In genomic region chr12:108613081-108613480, GRCm38 (mm10) we compare ENCODE assay signal across 8 mouse cellular contexts. TPM values are rescaled to one million over a fixed set of nuclear protein-coding genes. Genes with fewer than 3 reads are reported as not detected.
DNase-seq lines count a peak whose midpoint lies in the region; ATAC-seq and TF ChIP-seq lines count a peak whose summit lies in the region.

No protein-coding gene starts in this region.

- no peak for TF ChIP-seq EP300 in heart, adult 2 months (IDR thresholded peaks at IDR 0.05; ENCODE audit: insufficient read depth, low read depth, low read length)

- no peak overlapping the region for H3K9ac ChIP-seq in heart, adult 2 months (ENCODE audit: low read depth, low read length)
- no peak overlapping the region for H3K9ac ChIP-seq in heart, embryonic 12.5 days

- no peak for ATAC-seq in heart, embryonic 12.5 days (ENCODE audit: insufficient number of reproducible peaks, low FRiP score)

- no peak overlapping the region for H3K4me3 ChIP-seq in heart, adult 2 months
- H3K4me3 ChIP-seq in heart, embryonic 12.5 days: no peak overlapping the region

- peak; percentile 84 for TF ChIP-seq CTCF in heart, adult 2 months (IDR thresholded peaks at IDR 0.05)

- H3K4me1 ChIP-seq in heart, adult 2 months (ENCODE audit: control insufficient read depth, insufficient read depth, low read length): 0 out of 2 replicates have a peak, but pooled peaks cover 2% of the 10 kb centered on the region
- peaks cover 35% of the 10 kb centered on the region for H3K4me1 ChIP-seq in heart, embryonic 12.5 days (replicated peaks)

- TF ChIP-seq POLR2A in heart, adult 2 months (IDR thresholded peaks at IDR 0.05; ENCODE audit: insufficient read depth, low read depth, low read length): no peak

- WGBS in heart, adult 2 months: 28% methylated on average over 3 of the region's 3 CpGs
- WGBS in heart, embryonic 12.5 days: 44% methylated on average over 3 of the region's 3 CpGs

- no peak overlapping the region for H3K27ac ChIP-seq in heart, adult 2 months
- H3K27ac ChIP-seq in heart, embryonic 12.5 days (ENCODE audit: poor library complexity, severe bottlenecking): no peak overlapping the region

- no peaks in the 10 kb centered on the region for H3K36me3 ChIP-seq in heart, adult 2 months (ENCODE audit: control insufficient read depth, insufficient read depth, low read length)
- peaks cover 3% of the 10 kb centered on the region; the same call in 1 of the 2 replicates for H3K36me3 ChIP-seq in heart, embryonic 12.5 days

- DNase-seq in heart, adult 2 months: peak; percentile 63 to 71
- DNase-seq in adrenal gland, postnatal 10 days: peak; percentile 78
- DNase-seq in embryo, embryonic 11.5 days (ENCODE audit: low read depth, low spot score): peak; percentile 7
- DNase-seq in induced T-regulatory cell, adult 2 months (ENCODE audit: low read depth): peak; percentile 93
- DNase-seq in liver: peak; percentile 61
- peak; percentile 11 for DNase-seq in ovary, postnatal 10 days (ENCODE audit: low spot score)
- peak; percentile 87 for DNase-seq in thymus, postnatal 14 days

- peaks cover 6% of the 10 kb centered on the region; the same call in 1 of the 2 replicates for H3K79me2 ChIP-seq in heart, adult 2 months (replicated peaks; ENCODE audit: control insufficient read depth, insufficient read depth, low read length)

- no peaks in the 10 kb centered on the region for H3K9me3 ChIP-seq in heart, embryonic 12.5 days (replicated peaks)

- H3K27me3 ChIP-seq in heart, adult 2 months (ENCODE audit: control insufficient read depth, insufficient read depth, low read length): no peaks in the 10 kb centered on the region; the same call in 1 of the 2 replicates
- no peaks in the 10 kb centered on the region for H3K27me3 ChIP-seq in heart, embryonic 12.5 days (replicated peaks)

- intact Hi-C loops in heart, adult 2 months (cut with DNase I): loop anchor here (1.0 to 2.0 kb wide), 2 partner anchors 44 to 145 kb away; no protein-coding TSS in a partner anchor

- no peak overlapping the region for H3K4me2 ChIP-seq in heart, embryonic 12.5 days

RNA-seq across cellular contexts. Expression of gene Evl, which starts 58.6 kb away (rescaled TPM):
- total RNA-seq in heart, adult 2 months (2021): 10 to 100 TPM; 36.4 to 40.6 TPM
- 34.8 and 44.0 TPM in 2 replicates for polyA plus RNA-seq in heart, adult 2 months (2012; rRNA removed)
- polyA plus RNA-seq in heart, embryonic 12.5 days (2016; fragmentation: Nextera tagmentation; extraction: Ambion mirVana): 43.0 and 43.1 TPM in 2 replicates
- 10 to 100 TPM; 73.4 to 96.9 TPM for total RNA-seq in adrenal gland, postnatal 10 days (2021)

Comparison
In these comparisons a context has a peak if more than half of its experiments do, and no peak if none do; other contexts are left out.
1. DNase-seq: peak in every context shown above with its lines; median percentile 93 in induced T-regulatory cell, adult 2 months; 87 in thymus, postnatal 14 days; 78 in adrenal gland, postnatal 10 days; 67 in heart, adult 2 months; 61 in liver; 11 in ovary, postnatal 10 days; 7 in embryo, embryonic 11.5 days.